Mouse (Mus musculus) stomach, postnatal 0 days (tissue): Measurements from ENCODE around the gene Rap1a.

ENCODE experiments used
- CTCF ChIP-seq: IDR thresholded peaks from 2 replicates; pipeline ENCODE4 v1.5.1; 2016; ENCODE audit warnings: antibody characterized with exemption, low read depth, mild to moderate bottlenecking, moderate library complexity
- EP300 ChIP-seq: optimal IDR thresholded peaks from 2 replicates; pipeline ENCODE3; 2016; ENCODE audit warnings: antibody characterized with exemption

DNA sequence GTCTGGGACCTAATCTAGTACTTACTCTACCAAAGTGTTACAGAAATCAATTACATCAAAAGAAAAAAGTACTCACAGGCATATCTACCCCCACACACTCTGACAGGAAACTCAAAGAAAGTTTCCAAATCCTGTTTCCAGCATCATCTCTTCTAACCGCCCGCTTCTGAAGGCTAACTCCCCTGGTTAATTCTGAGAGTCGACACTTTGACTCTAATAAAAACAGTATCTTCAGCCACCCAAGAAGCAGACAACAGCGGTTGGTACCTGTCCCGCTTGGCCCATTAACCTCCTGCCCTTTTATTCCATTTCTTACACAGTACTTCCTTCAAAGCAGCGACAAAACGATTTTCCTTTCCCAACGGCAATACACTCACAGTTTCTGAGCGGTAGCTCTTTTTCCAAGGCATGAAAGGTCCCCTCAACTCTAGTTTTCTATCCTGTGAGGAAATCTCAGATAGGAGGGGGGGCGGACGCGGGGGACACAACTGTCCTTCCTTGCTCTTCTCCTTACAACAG, 921 bp downstream of the Rap1a start:
- TF ChIP-seq CTCF, result no peak
- no peak for TF ChIP-seq EP300
